Mouse (Mus musculus): ENCODE results near the gene Rsph3a.
A peak's percentile ranks its signal among the peaks of the same experiment; 100 is the strongest.

The Rsph3a gene

GRCm38 (mm10) chr17:7945117-7946052 is at the start of gene Rsph3a:
TSS of gene Rsph3a (plus strand) at chr17:7945614.
- peak; percentile 80 for DNase-seq (ENCODE audit: low read depth)

- DNase-seq (ENCODE audit: low read depth): peak; percentile 36
These were observed 49.3 kb upstream of the Rsph3a start for GRCm38 (mm10) chr17:7896047-7896635.

GRCm38 (mm10) chr17:7897120-7897519 is 48.3 kb upstream of the Rsph3a start:
- DNase-seq (ENCODE audit: low read depth): peak; percentile 67

- DNase-seq (ENCODE audit: low read depth): peak; percentile 49
These were observed 47.7 kb upstream of the Rsph3a start for GRCm38 (mm10) chr17:7897756-7898155.

GRCm38 (mm10) chr17:7899233-7899632 is 46.2 kb upstream of the Rsph3a start:
- DNase-seq (ENCODE audit: low read depth): no peak

GRCm38 (mm10) chr17:7899961-7900360 is 45.5 kb upstream of the Rsph3a start:
- no peak for DNase-seq (ENCODE audit: low read depth)

GRCm38 (mm10) chr17:7901536-7901935 is 43.9 kb upstream of the Rsph3a start:
- DNase-seq (ENCODE audit: low read depth): no peak

GRCm38 (mm10) chr17:7902362-7902761 is 43.1 kb upstream of the Rsph3a start:
- DNase-seq (ENCODE audit: low read depth): peak; percentile 94

GRCm38 (mm10) chr17:7904992-7905391 is 40.4 kb upstream of the Rsph3a start:
- peak; percentile 72 for DNase-seq (ENCODE audit: low read depth)

GRCm38 (mm10) chr17:7905936-7906685 is 39.3 kb upstream of the Rsph3a start:
- DNase-seq (ENCODE audit: low read depth): peak; percentile 58

- DNase-seq (ENCODE audit: low read depth): no peak
These were observed 30.7 kb upstream of the Rsph3a start for GRCm38 (mm10) chr17:7914596-7915227.

GRCm38 (mm10) chr17:7915791-7916190 is 29.6 kb upstream of the Rsph3a start:
- DNase-seq (ENCODE audit: low read depth): no peak

- DNase-seq (ENCODE audit: low read depth): no peak
These were observed 28.4 kb upstream of the Rsph3a start for GRCm38 (mm10) chr17:7916782-7917574.

GRCm38 (mm10) chr17:7918355-7918754 is 27.1 kb upstream of the Rsph3a start:
- no peak for DNase-seq (ENCODE audit: low read depth)

- DNase-seq (ENCODE audit: low read depth): no peak
These were observed 26.2 kb upstream of the Rsph3a start for GRCm38 (mm10) chr17:7919209-7919608.

GRCm38 (mm10) chr17:7922564-7922963 is 22.9 kb upstream of the Rsph3a start:
- DNase-seq (ENCODE audit: low read depth): no peak

GRCm38 (mm10) chr17:7924185-7924725 is 21.2 kb upstream of the Rsph3a start:
- DNase-seq (ENCODE audit: low read depth): no peak

GRCm38 (mm10) chr17:7925413-7926160 is 19.8 kb upstream of the Rsph3a start, which contains the start of gene Tagap:
TSS of gene Tagap (plus strand) at chr17:7926000.
- DNase-seq (ENCODE audit: low read depth): peak; percentile 93

- DNase-seq (ENCODE audit: low read depth): peak; percentile 98
These were observed 17.6 kb upstream of the Rsph3a start for GRCm38 (mm10) chr17:7927582-7928535.

Data from induced T-regulatory cell, adult 2 months (primary cell).